Mouse (Mus musculus): ENCODE results near the gene Rnf227.

Rnf227 gene

DNA sequence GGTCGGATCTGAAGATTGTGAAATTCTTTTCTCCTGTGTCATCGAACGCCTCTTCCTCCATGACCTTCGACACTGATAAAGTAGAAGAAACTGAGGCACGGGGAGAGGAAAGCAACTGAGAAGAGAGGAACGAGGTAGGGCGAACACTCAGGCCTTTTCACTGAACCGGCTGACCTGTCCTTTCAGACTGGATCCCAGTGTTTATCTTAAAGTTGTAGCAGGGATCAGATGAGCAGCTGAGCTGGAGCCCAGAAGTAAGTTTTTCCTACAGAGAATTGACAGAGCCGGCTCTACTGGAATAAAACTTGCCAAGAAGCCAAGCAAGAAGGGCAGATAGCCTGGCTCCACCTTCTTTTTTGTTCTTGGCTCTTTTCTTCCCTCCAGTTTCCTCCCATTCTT lies 30.6 kb downstream of the Rnf227 start:
- in situ Hi-C loops (cut with MboI): no loop called here

GRCm38 (mm10) chr11:69371601-69372000 lies 31.3 kb downstream of the Rnf227 start:
- in situ Hi-C loops (cut with MboI): no loop called here

DNA sequence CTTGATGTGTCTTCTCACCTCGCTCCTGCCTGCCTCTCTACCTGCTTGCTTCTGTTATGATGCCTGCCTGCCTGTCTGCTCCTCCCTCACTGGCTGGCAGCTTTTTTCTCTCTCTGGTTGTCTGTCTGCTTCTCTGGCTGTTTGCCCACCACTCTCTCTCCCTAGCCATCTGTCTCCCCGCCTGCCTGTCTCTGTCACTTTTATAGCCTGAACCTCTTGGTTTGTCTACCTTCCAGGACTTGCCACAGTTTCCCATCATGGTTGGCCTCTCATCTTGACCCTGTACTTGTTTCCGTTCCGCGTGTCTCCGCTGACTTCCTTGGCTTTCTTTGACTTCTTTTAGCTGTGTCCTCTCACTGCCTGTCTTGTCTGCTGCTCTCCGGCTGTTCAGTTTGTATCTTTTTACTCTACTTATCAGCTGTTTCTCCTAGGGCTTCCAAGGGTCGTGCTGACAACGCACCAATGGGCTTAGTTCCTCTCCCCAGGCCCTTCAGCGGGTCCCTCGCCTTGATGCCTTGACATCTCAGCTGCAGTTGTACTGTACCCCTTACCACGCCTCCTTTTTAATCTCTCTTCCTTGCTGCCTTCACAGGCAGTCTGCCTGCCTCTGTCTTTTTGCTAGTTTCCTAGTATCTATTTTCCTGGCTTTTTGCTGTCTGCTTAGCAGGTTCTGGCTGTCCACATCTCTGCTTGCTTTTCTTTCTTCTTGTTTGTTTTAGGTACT lies 32.0 kb downstream of the Rnf227 start:
- in situ Hi-C loops (cut with MboI): no loop called here

DNA sequence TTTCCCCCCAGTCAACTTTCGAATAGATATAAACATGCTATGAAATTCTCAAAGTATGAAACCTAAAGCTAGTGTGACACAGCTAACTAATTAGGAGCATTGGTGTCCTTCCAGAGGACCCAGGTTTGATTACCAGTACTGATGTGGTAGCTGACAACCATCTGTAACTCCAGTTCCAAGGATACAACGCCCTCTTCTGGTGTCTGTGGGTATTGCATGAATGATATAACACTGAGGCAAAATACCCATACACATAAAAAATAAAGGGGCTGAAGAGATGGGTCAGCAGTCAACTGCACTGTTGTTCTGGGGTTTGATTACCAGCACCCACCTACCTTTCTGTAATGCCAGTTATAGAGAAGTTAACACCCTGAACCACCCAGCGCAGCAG lies 32.5 kb downstream of the Rnf227 start:
- in situ Hi-C loops (cut with MboI): no loop called here

DNA sequence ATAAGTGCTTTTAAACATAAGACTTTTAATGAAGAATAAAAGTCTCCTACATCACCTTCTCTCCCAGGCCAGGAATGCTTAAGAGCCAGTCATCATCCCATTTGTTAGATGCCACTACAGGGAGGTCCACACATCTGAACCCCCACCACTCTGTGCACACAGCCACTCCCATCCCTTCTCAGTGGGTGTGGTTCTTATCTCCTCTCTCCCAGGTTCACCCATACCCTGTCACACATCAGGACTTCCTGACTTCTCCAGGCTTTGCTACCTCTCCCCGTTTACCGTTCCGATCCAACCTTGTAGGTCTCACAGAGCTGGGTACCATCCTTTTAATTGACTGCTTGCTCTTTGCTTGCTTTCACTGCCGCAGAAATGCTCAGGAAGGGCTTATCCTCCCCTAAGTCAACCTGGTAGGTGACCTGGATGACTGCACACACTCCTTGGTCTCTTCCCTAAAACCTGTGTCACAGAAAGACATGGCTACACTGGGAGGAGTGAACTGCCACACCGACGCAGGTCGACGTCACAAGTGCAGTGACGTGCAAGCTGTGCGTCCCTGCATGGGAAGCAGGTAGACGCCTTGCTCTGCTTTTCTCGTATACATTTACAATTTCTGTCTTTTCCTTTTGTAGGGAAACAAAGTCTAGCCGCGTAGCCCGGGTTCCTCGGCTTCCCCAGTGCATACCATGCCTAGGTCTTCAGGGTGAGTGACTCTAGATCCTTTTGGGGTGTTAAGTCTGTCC lies 33.1 kb downstream of the Rnf227 start:
- in situ Hi-C loops (cut with MboI): no loop called here

DNA sequence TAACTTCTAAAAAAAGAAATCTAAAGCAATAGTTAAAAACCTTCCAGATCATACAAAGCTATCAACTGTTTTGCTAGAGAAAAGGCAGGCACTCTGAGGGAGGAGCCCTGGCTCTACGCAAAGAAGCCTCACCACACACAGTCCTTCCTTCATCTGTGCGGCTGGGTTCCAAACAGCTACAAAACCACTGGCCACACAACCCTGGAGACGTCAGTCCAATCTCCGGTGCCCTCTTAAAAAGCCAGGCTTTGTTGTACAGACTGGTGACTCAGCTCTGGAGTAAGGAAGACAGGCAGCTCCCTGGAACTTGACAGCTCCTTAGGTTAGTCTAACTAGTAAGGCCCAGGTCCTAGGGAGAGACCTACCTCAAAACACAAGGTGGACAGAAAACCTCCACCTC lies 35.4 kb downstream of the Rnf227 start:
- in situ Hi-C loops (cut with MboI): no loop called here

GRCm38 (mm10) chr11:69377766-69378165 lies 37.5 kb downstream of the Rnf227 start:
- in situ Hi-C loops (cut with MboI): no loop called here

- in situ Hi-C loops (cut with MboI): no loop called here
These were observed 39.3 kb downstream of the Rnf227 start for GRCm38 (mm10) chr11:69379600-69379999.

DNA sequence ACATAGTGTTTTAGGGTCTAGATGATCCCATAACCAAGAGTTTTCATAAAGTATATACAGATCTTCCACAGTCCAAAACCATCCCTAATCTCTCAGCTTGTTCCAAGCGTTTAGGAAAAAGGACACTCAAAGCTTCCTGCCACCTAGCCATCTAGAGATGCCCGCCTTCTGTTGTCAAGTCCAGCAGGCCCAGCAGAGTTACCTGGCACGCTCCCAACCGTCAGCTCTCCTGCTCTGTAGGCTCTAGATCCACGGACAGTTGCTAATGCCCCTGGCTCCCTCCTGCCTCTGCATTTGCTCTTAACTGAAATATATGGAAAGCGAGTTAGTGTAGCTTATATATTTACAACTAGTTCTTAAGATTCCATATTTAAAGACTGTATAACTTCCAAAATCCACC lies 41.1 kb downstream of the Rnf227 start:
- in situ Hi-C loops (cut with MboI): loop anchor here (5.0 kb wide), 1 partner anchor 114 kb away; no protein-coding TSS in a partner anchor

- in situ Hi-C loops (cut with MboI): loop anchor here (5.0 kb wide), 1 partner anchor 115 kb away; no protein-coding TSS in a partner anchor
These were observed 42.3 kb downstream of the Rnf227 start for GRCm38 (mm10) chr11:69382478-69383105.

DNA sequence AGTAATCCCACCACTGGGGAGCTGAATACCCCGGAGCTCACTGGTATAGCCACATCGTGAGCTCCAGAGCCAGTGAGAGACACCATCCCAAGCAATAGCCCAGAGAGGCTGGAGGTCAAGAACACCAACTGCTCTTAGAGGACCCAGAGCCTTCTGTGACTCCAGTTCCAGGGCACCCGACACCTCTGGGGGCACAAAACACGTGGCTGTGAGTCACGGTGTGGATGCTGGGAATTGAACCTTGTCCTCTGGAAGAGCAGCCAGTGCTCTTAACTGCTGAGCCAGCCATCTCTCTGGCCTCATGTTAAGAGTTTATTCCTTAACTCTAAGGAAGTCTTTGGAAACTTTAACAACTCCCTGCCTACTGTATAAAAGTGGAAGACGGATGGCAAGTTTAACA lies 44.7 kb downstream of the Rnf227 start:
- in situ Hi-C loops (cut with MboI): loop anchor here (5.0 kb wide), 1 partner anchor 118 kb away; no protein-coding TSS in a partner anchor

GRCm38 (mm10) chr11:69386758-69387157 lies 46.5 kb downstream of the Rnf227 start:
- in situ Hi-C loops (cut with MboI): no loop called here

DNA sequence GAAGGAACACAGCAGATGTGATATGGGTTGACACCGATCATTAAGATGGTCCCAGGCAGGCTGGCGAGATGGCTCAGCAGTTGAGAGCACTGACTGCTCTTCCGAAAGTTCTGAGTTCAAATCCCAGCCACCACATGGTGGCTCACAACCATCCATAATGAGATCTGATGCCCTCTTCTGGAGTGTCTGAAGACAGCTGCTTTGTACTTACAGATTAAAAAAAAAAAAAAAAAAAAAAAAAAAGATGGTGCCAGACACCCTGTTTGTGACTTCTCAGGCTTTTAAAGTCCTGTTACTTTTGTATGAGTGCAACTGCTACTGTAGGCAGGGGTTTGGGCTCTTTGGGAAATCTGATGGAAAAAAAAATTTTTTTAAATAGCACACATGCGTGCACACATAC lies 48.4 kb downstream of the Rnf227 start:
- in situ Hi-C loops (cut with MboI): no loop called here

DNA sequence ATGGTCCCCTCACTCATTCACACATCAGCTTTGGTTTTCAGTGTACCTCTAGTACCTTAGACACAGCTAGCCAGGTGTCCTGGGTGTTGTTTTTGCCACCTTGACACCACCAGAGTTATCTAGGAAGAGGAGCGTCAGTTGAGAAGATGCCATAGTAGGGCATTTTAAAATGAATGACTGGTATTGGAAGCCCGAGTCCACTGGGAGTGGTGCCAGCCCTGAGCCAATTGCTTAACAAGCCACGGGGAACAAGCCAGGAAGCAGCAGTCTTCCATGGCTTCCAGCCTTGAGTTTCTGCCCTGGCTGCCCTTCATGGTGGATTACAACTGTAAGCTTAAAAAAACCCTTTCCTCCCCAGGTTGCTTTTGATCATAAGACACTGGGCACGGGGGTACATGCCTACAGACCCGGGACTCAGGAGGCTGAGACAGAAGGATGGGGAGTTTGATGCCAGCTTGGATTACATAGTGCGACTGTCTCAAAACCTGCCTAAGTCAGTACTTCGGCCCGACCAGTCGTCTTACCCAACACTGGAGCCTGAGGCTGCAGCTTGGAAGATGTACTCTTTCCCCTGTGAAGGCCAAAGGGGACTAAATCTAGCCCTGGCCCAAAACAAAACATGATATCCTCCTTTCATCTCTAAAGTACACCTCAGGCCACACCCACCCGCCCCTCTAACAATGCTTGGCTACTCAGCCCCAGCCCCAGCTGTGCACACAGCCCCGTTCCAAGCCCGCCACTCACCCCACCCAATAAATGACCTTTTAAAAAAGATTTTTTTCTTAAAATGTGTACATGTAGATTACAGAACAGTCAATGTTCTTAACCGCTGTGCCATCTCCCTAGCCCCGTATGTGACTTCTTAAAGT lies 49.5 kb downstream of the Rnf227 start:
- in situ Hi-C loops (cut with MboI): no loop called here

DNA sequence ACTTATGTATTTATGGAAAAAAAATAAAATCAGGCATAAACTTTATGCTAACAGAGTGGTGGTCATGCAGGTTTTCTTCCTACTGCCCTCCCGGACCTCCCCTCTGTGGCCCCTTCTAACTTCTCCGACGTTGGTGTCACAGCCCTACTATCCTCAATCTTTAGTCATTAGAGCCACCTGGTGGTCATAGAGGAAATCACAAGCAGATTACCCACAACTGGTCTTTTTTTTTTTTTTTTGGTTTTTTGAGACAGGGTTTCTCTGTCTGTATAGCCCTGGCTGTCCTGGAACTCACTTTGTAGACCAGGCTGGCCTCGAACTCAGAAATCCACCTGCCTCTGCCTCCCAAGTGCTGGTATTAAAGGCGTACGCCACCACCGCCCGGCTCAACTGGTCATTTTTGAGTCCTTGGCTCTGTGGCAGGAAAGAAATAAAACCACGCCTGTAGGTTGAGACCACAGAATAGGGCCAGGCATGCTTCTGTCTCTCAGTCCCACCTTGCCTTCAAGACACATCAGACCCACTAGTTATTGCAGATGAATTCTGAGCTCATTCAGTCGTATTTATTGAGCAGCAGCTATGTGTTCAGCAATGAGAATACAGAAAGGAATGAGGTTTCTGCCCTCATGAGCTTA lies 50.3 kb downstream of the Rnf227 start:
- in situ Hi-C loops (cut with MboI): no loop called here
